Mouse (Mus musculus) lung, embryonic 16.5 days (tissue): ENCODE measurements at regions not wholly inside any gene's neighbourhood (a gene's known extent, or its start where the extent isn't known, plus 50 kb on each side); places are given as distances from the start of the nearest gene placed in this dataset.

Experiments used
- ATAC-seq: fragments of 200-750 bp; cut with Nextera tagmentation; 2 replicates; pipeline ENCODE4 v1.8.0; 2017; ENCODE audit warnings: low read depth, mild to moderate bottlenecking, moderate library complexity
- H3K27ac ChIP-seq: fragments of 300-500 bp; sonication (generic); 2 replicates; pipeline ENCODE4 v1.5.1; 2014; ENCODE audit warnings: mild to moderate bottlenecking, control low read depth, low read length
- H3K27me3 ChIP-seq: fragments of 300-500 bp; sonication (generic); 2 replicates; pipeline ENCODE4 v1.6.1; 2014; ENCODE audit warnings: low read depth, low read length, mixed read lengths; ENCODE audit not compliant: control insufficient read depth, insufficient read depth
- H3K36me3 ChIP-seq: fragments of 300-500 bp; sonication (generic); 2 replicates; pipeline ENCODE4 v1.6.1; 2014; ENCODE audit warnings: low read length; ENCODE audit not compliant: control insufficient read depth, insufficient read depth
- H3K4me1 ChIP-seq: fragments of 300-500 bp; sonication (generic); replicated peaks from 2 replicates; pipeline ENCODE4 v1.6.1; 2014; ENCODE audit warnings: low read length, mixed read lengths; ENCODE audit not compliant: control insufficient read depth, insufficient read depth
- H3K4me2 ChIP-seq: fragments of 300-500 bp; sonication (generic); 2 replicates; pipeline ENCODE4 v1.6.1; 2014; ENCODE audit warnings: low read depth, low read length, control low read depth
- H3K4me3 ChIP-seq: fragments of 300-500 bp; sonication (generic); 2 replicates; pipeline ENCODE4 v1.5.1; 2014; ENCODE audit warnings: mild to moderate bottlenecking, low read length, control low read depth
- H3K9ac ChIP-seq: fragments of 300-500 bp; sonication (generic); 2 replicates; pipeline ENCODE4 v1.6.1; 2014; ENCODE audit warnings: low read length, control low read depth
- H3K9me3 ChIP-seq: fragments of 300-500 bp; sonication (generic); 2 replicates; pipeline ENCODE4 v1.6.1; 2016; ENCODE audit warnings: low read length; ENCODE audit not compliant: control insufficient read depth
- WGBS: fragments of 180-500 bp; shearing (Covaris S2); extraction: QIAGEN DNeasy Blood & Tissue Kit; methylation state at CpG from one replicate; pipeline ENCODE4 v1.1.7; 2014; 5-methylcytosine and 5-hydroxymethylcytosine counted together

GRCm38 (mm10) chr2:115472393-115472792, 109.1 kb upstream of the BC052040 start:
- Histone ChIP-seq H3K27me3 (no peaks in the 10 kb centered on the region), H3K4me3 (no peak overlapping the region), H3K9me3 (no peaks in the 10 kb centered on the region), H3K4me1 (no peaks in the 10 kb centered on the region), H3K9ac (no peak overlapping the region), H3K27ac (no peak overlapping the region), H3K36me3 (no peaks in the 10 kb centered on the region), H3K4me2 (no peak overlapping the region)
- ATAC-seq = no peak
- 63% methylated on average over 2 of the region's 2 CpGs for WGBS

GRCm38 (mm10) chr2:115483418-115484288, 97.9 kb upstream of the BC052040 start:
- peaks cover 2% of the 10 kb centered on the region; the same call in 1 of the 2 replicates for H3K4me1 ChIP-seq
- no peaks in the 10 kb centered on the region for H3K36me3 ChIP-seq
- H3K4me2 ChIP-seq = peak overlapping the region; percentile 36; the same call in 1 of the 2 replicates
- no peak overlapping the region for H3K4me3 ChIP-seq
- WGBS = 47% methylated on average over 13 of the region's 13 CpGs
- no peak overlapping the region for H3K9ac ChIP-seq
- no peaks in the 10 kb centered on the region for H3K27me3 ChIP-seq
- no peaks in the 10 kb centered on the region for H3K9me3 ChIP-seq
- ATAC-seq = peak; percentile 98
- H3K27ac ChIP-seq = peak overlapping the region; percentile 82

- Histone ChIP-seq H3K4me1 (no peaks in the 10 kb centered on the region), H3K9ac (no peak overlapping the region), H3K9me3 (no peaks in the 10 kb centered on the region), H3K4me3 (no peak overlapping the region), H3K27me3 (no peaks in the 10 kb centered on the region), H3K36me3 (no peaks in the 10 kb centered on the region), H3K4me2 (no peak overlapping the region), H3K27ac (no peak overlapping the region)
- ATAC-seq = no peak
- 49% methylated on average over 4 of the region's 4 CpGs for WGBS
Observed at GRCm38 (mm10) chr2:115488465-115488864, 93.1 kb upstream of the BC052040 start.

GRCm38 (mm10) chr2:115493020-115493419, 88.5 kb upstream of the BC052040 start:
- no peak overlapping the region for H3K27ac ChIP-seq
- 82% methylated on average over 2 of the region's 2 CpGs for WGBS
- H3K36me3 ChIP-seq = no peaks in the 10 kb centered on the region
- no peak for ATAC-seq
- H3K4me3 ChIP-seq = no peak overlapping the region
- no peak overlapping the region for H3K9ac ChIP-seq
- no peaks in the 10 kb centered on the region for H3K27me3 ChIP-seq
- no peaks in the 10 kb centered on the region for H3K4me1 ChIP-seq
- no peak overlapping the region for H3K4me2 ChIP-seq
- no peaks in the 10 kb centered on the region for H3K9me3 ChIP-seq

- 77% methylated on average over 2 of the region's 2 CpGs for WGBS
- no peak for ATAC-seq
- Histone ChIP-seq H3K4me1 (no peaks in the 10 kb centered on the region), H3K4me3 (no peak overlapping the region), H3K36me3 (no peaks in the 10 kb centered on the region), H3K9ac (no peak overlapping the region), H3K27me3 (no peaks in the 10 kb centered on the region), H3K4me2 (no peak overlapping the region), H3K27ac (no peak overlapping the region), H3K9me3 (no peaks in the 10 kb centered on the region)
Observed at GRCm38 (mm10) chr2:115499904-115500303, 81.6 kb upstream of the BC052040 start.

GRCm38 (mm10) chr2:115509527-115509926, 72.0 kb upstream of the BC052040 start:
- Histone ChIP-seq H3K4me3 (no peak overlapping the region), H3K27ac (no peak overlapping the region), H3K36me3 (no peaks in the 10 kb centered on the region), H3K9ac (no peak overlapping the region), H3K27me3 (no peaks in the 10 kb centered on the region), H3K9me3 (no peaks in the 10 kb centered on the region), H3K4me2 (no peak overlapping the region), H3K4me1 (0 out of 2 replicates have a peak, but pooled peaks cover 2% of the 10 kb centered on the region)
- WGBS = 48% methylated on average over 10 of the region's 10 CpGs
- no peak for ATAC-seq

- no peak for ATAC-seq
- no peak overlapping the region for H3K4me2 ChIP-seq
- WGBS = 68% methylated on average over 3 of the region's 3 CpGs
- no peak overlapping the region for H3K4me3 ChIP-seq
- H3K4me1 ChIP-seq = 0 out of 2 replicates have a peak, but pooled peaks cover 4% of the 10 kb centered on the region
- H3K27ac ChIP-seq = no peak overlapping the region
- no peak overlapping the region for H3K9ac ChIP-seq
- H3K36me3 ChIP-seq = no peaks in the 10 kb centered on the region
- H3K27me3 ChIP-seq = no peaks in the 10 kb centered on the region
- H3K9me3 ChIP-seq = no peaks in the 10 kb centered on the region
Observed at GRCm38 (mm10) chr2:115511146-115511545, 70.4 kb upstream of the BC052040 start.

- Histone ChIP-seq H3K27ac (no peak overlapping the region; the same call in 1 of the 2 replicates), H3K4me3 (no peak overlapping the region), H3K9ac (no peak overlapping the region), H3K9me3 (no peaks in the 10 kb centered on the region), H3K36me3 (no peaks in the 10 kb centered on the region), H3K27me3 (no peaks in the 10 kb centered on the region), H3K4me1 (0 out of 2 replicates have a peak, but pooled peaks cover 4% of the 10 kb centered on the region), H3K4me2 (no peak overlapping the region)
- 58% methylated on average over 14 of the region's 14 CpGs for WGBS
- ATAC-seq = no peak
Observed at GRCm38 (mm10) chr2:115511612-115512525, 69.6 kb upstream of the BC052040 start.

GRCm38 (mm10) chr2:115512891-115513290, 68.6 kb upstream of the BC052040 start:
- Histone ChIP-seq H3K27ac (peak overlapping the region; percentile 21; the same call in 1 of the 2 replicates), H3K27me3 (no peaks in the 10 kb centered on the region), H3K9ac (no peak overlapping the region), H3K4me2 (peak overlapping the region; percentile 38), H3K36me3 (no peaks in the 10 kb centered on the region), H3K4me3 (no peak overlapping the region), H3K4me1 (0 out of 2 replicates have a peak, but pooled peaks cover 4% of the 10 kb centered on the region), H3K9me3 (no peaks in the 10 kb centered on the region)
- ATAC-seq = no peak
- WGBS = 43% methylated on average over 8 of the region's 8 CpGs
